Mouse (Mus musculus): Measurements from ENCODE around the gene Ubqln5.

- TF ChIP-seq CTCF (IDR thresholded peaks at IDR 0.05; ENCODE audit: low read depth) (no peak), EP300 (optimal IDR thresholded peaks at IDR 0.05) (no peak)
Observed at GRCm38 (mm10) chr7:104129726-104130125, at the start of gene Ubqln5.

All from stomach, postnatal 0 days (tissue).